Mouse (Mus musculus): ENCODE results near the gene Dusp3. TPM values are rescaled to one million over a fixed set of nuclear protein-coding genes. Genes with fewer than 3 reads are reported as not detected.

Dusp3 gene
- polyA plus RNA-seq, 1 experiment from 2014 or later = 9.0 TPM

- 89% methylated on average over 15 of the region's 15 CpGs for WGBS
- peaks cover 30% of the 10 kb centered on the region for H3K4me1 ChIP-seq
- no peak for ATAC-seq (ENCODE audit: low FRiP score)
These were observed 22.3 kb upstream of the Dusp3 start for GRCm38 (mm10) chr11:102008954-102009637.

DNA sequence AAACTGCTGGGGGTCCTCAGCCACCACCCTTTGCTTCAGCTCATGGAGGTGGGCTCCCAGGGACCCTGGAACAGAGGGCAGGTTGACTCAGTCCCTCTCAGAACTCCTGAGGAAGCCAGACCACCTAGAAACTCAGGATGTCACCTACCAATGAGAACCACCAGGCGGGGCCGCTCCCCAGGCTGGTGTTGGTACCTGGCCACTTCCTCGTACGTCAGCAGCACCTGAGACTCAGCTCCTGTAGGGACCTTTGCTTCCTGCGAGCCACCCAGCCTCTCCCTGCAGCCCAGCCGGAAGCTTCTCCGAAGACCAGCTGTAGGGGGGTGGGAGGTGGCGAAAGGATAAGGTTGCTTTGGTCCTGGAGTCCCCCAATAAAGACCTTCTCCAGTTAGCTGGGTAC lies 21.6 kb upstream of the Dusp3 start:
- Histone ChIP-seq H3K4me1 (peaks cover 30% of the 10 kb centered on the region), H3K36me3 (replicated peaks) (peaks cover 80% of the 10 kb centered on the region), H3K4me2 (no peak overlapping the region), H3K27me3 (no peaks in the 10 kb centered on the region), H3K9me3 (no peaks in the 10 kb centered on the region), H3K27ac (no peak overlapping the region), H3K9ac (no peak overlapping the region), H3K4me3 (replicated peaks) (no peak overlapping the region)
- WGBS = 98% methylated on average over 8 of the region's 8 CpGs
- ATAC-seq (ENCODE audit: low FRiP score) = no peak

More at GRCm38 (mm10) chr11:102008954-102009637, 22.3 kb upstream of the Dusp3 start:
- Histone ChIP-seq H3K4me2 (no peak overlapping the region), H3K9me3 (no peaks in the 10 kb centered on the region), H3K4me3 (replicated peaks) (no peak overlapping the region), H3K9ac (no peak overlapping the region), H3K36me3 (replicated peaks) (peaks cover 81% of the 10 kb centered on the region), H3K27ac (peak overlapping the region; percentile 92), H3K27me3 (no peaks in the 10 kb centered on the region)

DNA sequence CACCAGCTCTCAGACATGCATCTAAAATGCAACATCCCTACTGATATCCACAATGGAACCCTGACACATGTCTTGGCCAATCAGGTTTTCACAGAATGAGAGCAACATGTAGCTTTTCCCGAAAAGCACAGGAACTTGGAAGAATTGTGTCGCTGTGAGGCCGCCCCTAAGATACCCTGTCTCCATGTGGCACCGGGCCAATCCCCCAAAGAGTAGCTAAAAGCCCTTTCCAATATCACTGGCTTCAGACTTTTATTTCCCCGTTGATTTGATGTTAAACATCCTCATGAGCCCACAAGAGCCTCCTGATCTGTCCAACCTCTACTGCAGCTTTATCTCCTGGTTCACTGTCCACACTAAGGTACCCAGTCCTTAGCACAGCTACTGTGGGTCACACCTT lies 19.9 kb upstream of the Dusp3 start:
- WGBS = 89% methylated on average over 5 of the region's 5 CpGs
- H3K9ac ChIP-seq = 0 out of 2 replicates have a peak overlapping the region, but pooled peaks have one; percentile 36
- no peak for ATAC-seq (ENCODE audit: low FRiP score)
- H3K4me2 ChIP-seq = no peak overlapping the region
- peaks cover 30% of the 10 kb centered on the region for H3K4me1 ChIP-seq
- H3K36me3 ChIP-seq (replicated peaks) = peaks cover 74% of the 10 kb centered on the region
- H3K9me3 ChIP-seq = no peaks in the 10 kb centered on the region
- H3K4me3 ChIP-seq (replicated peaks) = no peak overlapping the region
- H3K27me3 ChIP-seq = no peaks in the 10 kb centered on the region
- peak overlapping the region; percentile 46; the same call in 1 of the 2 replicates for H3K27ac ChIP-seq

- Histone ChIP-seq H3K36me3 (replicated peaks) (peaks cover 75% of the 10 kb centered on the region), H3K9me3 (no peaks in the 10 kb centered on the region), H3K4me1 (peaks cover 28% of the 10 kb centered on the region), H3K27ac (peak overlapping the region; percentile 46), H3K27me3 (no peaks in the 10 kb centered on the region), H3K4me2 (no peak overlapping the region), H3K4me3 (replicated peaks) (no peak overlapping the region), H3K9ac (0 out of 2 replicates have a peak overlapping the region, but pooled peaks have one; percentile 36)
- ATAC-seq (ENCODE audit: low FRiP score) = no peak
- WGBS = 66% methylated on average over 9 of the region's 9 CpGs
These were observed 19.5 kb upstream of the Dusp3 start for GRCm38 (mm10) chr11:102006271-102006670.

DNA sequence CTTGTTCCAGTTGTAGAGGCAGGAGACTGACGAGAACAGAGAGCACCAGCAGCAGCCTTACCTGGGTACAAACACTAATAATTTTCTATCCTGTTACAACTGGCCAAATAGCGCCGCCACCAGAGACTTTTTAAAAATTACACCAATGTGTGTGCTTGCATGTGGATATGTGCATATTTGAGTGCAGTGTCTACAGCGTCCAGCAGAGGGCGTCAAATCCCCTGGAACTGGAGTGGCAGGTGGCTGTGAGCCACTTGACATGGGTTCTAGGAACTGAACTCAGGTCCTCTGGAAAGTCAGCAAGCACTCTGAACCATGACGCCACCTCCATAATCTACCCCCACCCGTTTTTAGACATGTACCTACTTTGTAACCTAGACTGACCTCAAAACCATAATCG lies 17.4 kb upstream of the Dusp3 start:
- Histone ChIP-seq H3K9ac (no peak overlapping the region), H3K4me1 (peaks cover 14% of the 10 kb centered on the region), H3K27ac (no peak overlapping the region), H3K4me3 (replicated peaks) (no peak overlapping the region), H3K27me3 (no peaks in the 10 kb centered on the region), H3K4me2 (no peak overlapping the region), H3K36me3 (replicated peaks) (peaks cover 76% of the 10 kb centered on the region), H3K9me3 (no peaks in the 10 kb centered on the region)
- 91% methylated on average over 8 of the region's 8 CpGs for WGBS
- ATAC-seq (ENCODE audit: low FRiP score) = no peak

DNA sequence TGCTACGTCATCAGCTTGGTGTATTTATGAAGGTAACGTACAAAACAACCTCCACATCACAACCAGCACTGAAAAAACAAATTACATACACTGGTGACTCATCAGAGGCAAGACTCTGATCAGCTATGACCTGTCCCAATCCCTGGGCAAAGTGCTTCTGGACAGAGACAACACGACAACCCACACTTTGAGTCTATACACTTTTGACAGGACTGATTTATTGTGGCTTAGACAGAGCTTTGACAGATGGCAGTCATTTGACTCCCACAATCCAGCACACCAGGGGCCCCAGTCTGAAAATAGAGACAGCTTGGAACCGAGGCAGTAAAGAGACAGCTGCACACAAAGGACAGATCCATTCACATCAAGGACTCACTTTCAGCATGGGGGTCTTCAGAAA lies 12.7 kb upstream of the Dusp3 start:
- no peak overlapping the region for H3K9ac ChIP-seq
- peaks cover 4% of the 10 kb centered on the region; the same call in 1 of the 2 replicates for H3K4me1 ChIP-seq
- H3K27me3 ChIP-seq = no peaks in the 10 kb centered on the region
- peaks cover 40% of the 10 kb centered on the region for H3K36me3 ChIP-seq (replicated peaks)
- no peak overlapping the region for H3K4me2 ChIP-seq
- 62% methylated on average over 4 of the region's 4 CpGs for WGBS
- ATAC-seq (ENCODE audit: low FRiP score) = no peak
- H3K27ac ChIP-seq = no peak overlapping the region
- no peak overlapping the region for H3K4me3 ChIP-seq (replicated peaks)
- H3K9me3 ChIP-seq = no peaks in the 10 kb centered on the region

DNA sequence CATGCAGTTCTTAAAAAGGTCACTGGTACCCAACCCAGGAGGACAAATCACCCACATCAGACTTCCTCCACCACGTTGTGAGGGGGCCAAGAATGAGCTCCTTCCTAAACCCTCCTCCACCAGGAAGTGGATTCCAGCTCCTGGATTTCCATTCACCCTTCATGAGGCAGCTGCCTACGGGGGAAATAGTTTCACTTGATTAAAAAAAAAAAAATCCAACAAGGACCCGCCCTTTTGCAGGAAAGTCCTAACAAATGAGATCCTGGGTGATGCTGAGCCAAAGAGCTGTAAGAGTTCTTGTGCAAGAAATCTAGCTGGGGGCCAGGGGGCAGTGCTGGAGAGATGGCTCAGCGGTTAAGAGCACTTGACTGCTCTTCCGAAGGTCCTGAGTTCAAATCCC lies 11.4 kb upstream of the Dusp3 start:
- H3K4me2 ChIP-seq = no peak overlapping the region
- peaks cover 4% of the 10 kb centered on the region; the same call in 1 of the 2 replicates for H3K4me1 ChIP-seq
- no peaks in the 10 kb centered on the region for H3K9me3 ChIP-seq
- H3K36me3 ChIP-seq (replicated peaks) = peaks cover 29% of the 10 kb centered on the region
- WGBS = 52% methylated on average over 5 of the region's 5 CpGs
- H3K9ac ChIP-seq = no peak overlapping the region
- no peak overlapping the region for H3K4me3 ChIP-seq (replicated peaks)
- no peak for ATAC-seq (ENCODE audit: low FRiP score)
- no peak overlapping the region for H3K27ac ChIP-seq
- no peaks in the 10 kb centered on the region for H3K27me3 ChIP-seq

GRCm38 (mm10) chr11:101995938-101996337 lies 9.1 kb upstream of the Dusp3 start:
- Histone ChIP-seq H3K4me2 (no peak overlapping the region), H3K9ac (no peak overlapping the region), H3K9me3 (no peaks in the 10 kb centered on the region), H3K36me3 (replicated peaks) (peaks cover 15% of the 10 kb centered on the region), H3K4me3 (replicated peaks) (no peak overlapping the region), H3K4me1 (peaks cover 4% of the 10 kb centered on the region; the same call in 1 of the 2 replicates), H3K27me3 (0 out of 2 replicates have a peak, but pooled peaks cover 6% of the 10 kb centered on the region), H3K27ac (no peak overlapping the region)
- no peak for ATAC-seq (ENCODE audit: low FRiP score)
- WGBS = 91% methylated on average over 7 of the region's 7 CpGs

DNA sequence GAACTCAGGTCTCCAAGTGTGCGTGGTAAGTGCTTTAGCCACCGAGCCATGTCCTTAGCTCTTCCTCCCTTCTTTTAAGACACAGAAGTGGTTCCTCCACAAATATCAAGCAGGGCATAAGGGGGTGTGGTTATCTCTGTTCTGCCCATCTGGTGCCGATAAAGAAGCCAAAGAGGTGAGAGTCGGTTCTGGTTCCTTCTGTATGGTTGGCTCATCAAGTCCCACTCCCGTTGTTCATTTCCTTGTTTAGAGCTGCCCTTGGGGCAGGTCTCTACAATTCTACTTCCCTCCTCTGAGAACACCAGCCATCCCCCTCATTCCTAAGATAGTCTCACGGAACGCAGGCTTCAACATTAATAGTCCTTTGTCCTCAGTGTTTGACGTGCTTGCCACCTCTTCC lies 7.3 kb upstream of the Dusp3 start:
- no peak for ATAC-seq (ENCODE audit: low FRiP score)
- Histone ChIP-seq H3K4me2 (no peak overlapping the region), H3K4me1 (no peaks in the 10 kb centered on the region), H3K9me3 (no peaks in the 10 kb centered on the region), H3K36me3 (replicated peaks) (peaks cover 6% of the 10 kb centered on the region), H3K27me3 (0 out of 2 replicates have a peak, but pooled peaks cover 6% of the 10 kb centered on the region), H3K4me3 (replicated peaks) (no peak overlapping the region), H3K27ac (no peak overlapping the region), H3K9ac (no peak overlapping the region)
- WGBS = 86% methylated on average over 8 of the region's 8 CpGs

DNA sequence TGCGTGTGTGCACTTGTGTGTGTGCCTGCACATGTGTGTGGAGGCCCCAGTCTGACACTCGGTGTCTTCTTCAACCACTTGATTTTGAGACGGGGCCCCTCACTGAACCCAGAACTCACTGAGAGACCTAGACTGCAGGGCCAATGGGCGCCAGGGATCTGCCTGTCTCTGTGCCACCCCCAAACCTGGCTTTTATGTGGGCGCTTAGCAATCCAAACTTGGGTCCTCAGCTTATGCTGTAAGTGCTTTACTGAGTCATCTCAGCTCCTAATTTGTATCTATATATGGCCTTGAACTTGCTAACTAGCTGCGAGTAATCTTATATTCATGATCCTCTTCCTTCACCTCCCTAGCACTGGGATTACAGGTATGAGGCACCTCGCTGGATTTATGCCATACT lies 5.6 kb upstream of the Dusp3 start:
- no peak for ATAC-seq (ENCODE audit: low FRiP score)
- 88% methylated on average over 7 of the region's 7 CpGs for WGBS
- Histone ChIP-seq H3K27me3 (0 out of 2 replicates have a peak, but pooled peaks cover 6% of the 10 kb centered on the region), H3K4me2 (no peak overlapping the region), H3K27ac (no peak overlapping the region), H3K36me3 (replicated peaks) (peaks cover 6% of the 10 kb centered on the region), H3K9ac (no peak overlapping the region), H3K4me1 (no peaks in the 10 kb centered on the region), H3K9me3 (no peaks in the 10 kb centered on the region), H3K4me3 (replicated peaks) (no peak overlapping the region)

GRCm38 (mm10) chr11:101991813-101992212 lies 5.0 kb upstream of the Dusp3 start:
- Histone ChIP-seq H3K27me3 (peaks cover 11% of the 10 kb centered on the region), H3K9ac (no peak overlapping the region), H3K9me3 (no peaks in the 10 kb centered on the region), H3K36me3 (replicated peaks) (peaks cover 6% of the 10 kb centered on the region; the same call in 1 of the 2 replicates), H3K4me1 (0 out of 2 replicates have a peak, but pooled peaks cover 3% of the 10 kb centered on the region), H3K27ac (no peak overlapping the region), H3K4me3 (replicated peaks) (no peak overlapping the region), H3K4me2 (no peak overlapping the region)
- 84% methylated on average over 3 of the region's 3 CpGs for WGBS
- no peak for ATAC-seq (ENCODE audit: low FRiP score)

DNA sequence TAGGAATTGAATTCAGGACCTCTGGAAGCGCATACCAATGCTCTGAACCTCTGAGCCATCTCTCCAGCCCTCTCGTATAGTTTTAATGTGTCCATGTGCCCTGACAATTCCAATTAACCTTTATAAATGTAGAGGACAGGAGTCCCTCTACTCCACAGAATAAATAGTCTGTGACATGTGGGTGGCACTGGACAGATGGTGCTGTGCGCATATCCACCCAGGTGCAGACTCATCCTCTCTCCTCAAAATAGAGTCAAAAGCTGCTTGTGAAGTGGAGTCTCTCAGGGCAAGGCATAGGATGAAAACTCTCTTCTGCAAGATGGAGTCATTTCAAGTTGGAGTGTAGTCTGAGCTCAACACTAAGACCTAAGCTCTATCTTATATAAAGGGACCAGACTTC lies 3.4 kb upstream of the Dusp3 start:
- Histone ChIP-seq H3K9ac (no peak overlapping the region), H3K4me2 (no peak overlapping the region), H3K27ac (no peak overlapping the region), H3K27me3 (peaks cover 16% of the 10 kb centered on the region), H3K4me1 (peaks cover 7% of the 10 kb centered on the region; the same call in 1 of the 2 replicates), H3K9me3 (no peaks in the 10 kb centered on the region), H3K36me3 (replicated peaks) (no peaks in the 10 kb centered on the region), H3K4me3 (replicated peaks) (no peak overlapping the region)
- ATAC-seq (ENCODE audit: low FRiP score) = no peak
- WGBS = 89% methylated on average over 3 of the region's 3 CpGs

DNA sequence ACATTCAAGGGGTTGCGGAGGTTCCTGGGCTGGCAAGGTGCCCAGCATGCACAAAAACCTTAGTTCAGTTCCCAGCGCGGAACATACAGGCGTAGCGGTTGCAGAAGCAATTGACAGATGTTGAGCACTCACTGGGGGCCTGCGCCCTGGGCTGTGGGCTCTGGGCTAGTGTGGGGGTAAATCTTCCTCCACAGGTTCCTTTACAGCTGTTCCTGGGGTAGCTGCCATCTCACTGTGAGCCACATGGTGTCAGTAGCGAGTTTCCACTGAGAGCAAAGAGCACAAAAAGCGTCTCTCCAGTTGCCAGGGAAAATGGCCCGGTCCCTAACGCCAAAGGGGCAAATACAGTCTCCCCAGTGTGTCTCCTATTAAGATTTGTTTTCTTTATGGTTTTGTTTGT lies 823 bp downstream of the Dusp3 start:
- no peak overlapping the region for H3K9ac ChIP-seq
- peaks cover 15% of the 10 kb centered on the region for H3K27me3 ChIP-seq
- ATAC-seq (ENCODE audit: low FRiP score) = peak; percentile 40; the same call in 1 of the 2 replicates
- H3K4me1 ChIP-seq = peaks cover 25% of the 10 kb centered on the region
- 11% methylated on average over 10 of the region's 10 CpGs for WGBS
- no peak overlapping the region for H3K4me3 ChIP-seq (replicated peaks)
- no peak overlapping the region for H3K4me2 ChIP-seq
- no peaks in the 10 kb centered on the region for H3K9me3 ChIP-seq
- no peak overlapping the region for H3K27ac ChIP-seq
- no peaks in the 10 kb centered on the region for H3K36me3 ChIP-seq (replicated peaks)

Data from forebrain, embryonic 12.5 days (tissue).